Mouse (Mus musculus) embryonic facial prominence, embryonic 15.5 days (tissue): Measurements from ENCODE around the gene Trpm3. TPM values are rescaled to one million over a fixed set of nuclear protein-coding genes. Genes with fewer than 3 reads are reported as not detected.

Experiments used
- ATAC-seq: fragments of 200-750 bp; cut with Nextera tagmentation; 2 replicates; pipeline ENCODE4 v1.8.0; 2017; ENCODE audit warnings: low read depth, moderate TSS enrichment; ENCODE audit not compliant: insufficient number of reproducible peaks, low FRiP score, low TSS enrichment
- H3K27ac ChIP-seq: fragments of 300-500 bp; sonication (generic); replicated peaks from 2 replicates; pipeline ENCODE4 v1.5.1; 2015; ENCODE audit warnings: mild to moderate bottlenecking, inconsistent platforms
- H3K27me3 ChIP-seq: fragments of 300-500 bp; sonication (generic); 2 replicates; pipeline ENCODE4 v1.6.1; 2015; ENCODE audit warnings: inconsistent platforms
- H3K36me3 ChIP-seq: fragments of 300-500 bp; sonication (generic); 2 replicates; pipeline ENCODE4 v1.6.1; 2015; ENCODE audit warnings: mild to moderate bottlenecking, inconsistent platforms
- H3K4me1 ChIP-seq: fragments of 300-500 bp; sonication (generic); 2 replicates; pipeline ENCODE4 v1.6.1; 2015; ENCODE audit warnings: inconsistent platforms
- H3K4me2 ChIP-seq: fragments of 300-500 bp; sonication (generic); replicated peaks from 2 replicates; pipeline ENCODE4 v1.6.1; 2015; ENCODE audit warnings: mild to moderate bottlenecking, inconsistent platforms
- H3K4me3 ChIP-seq: fragments of 300-500 bp; sonication (generic); replicated peaks from 2 replicates; pipeline ENCODE4 v1.5.1; 2015; ENCODE audit warnings: mild to moderate bottlenecking, inconsistent platforms
- H3K9ac ChIP-seq: fragments of 300-500 bp; sonication (generic); 2 replicates; pipeline ENCODE4 v1.6.1; 2015; ENCODE audit warnings: inconsistent platforms
- H3K9me3 ChIP-seq: fragments of 300-500 bp; sonication (generic); replicated peaks from 2 replicates; pipeline ENCODE4 v1.6.1; 2016; ENCODE audit warnings: inconsistent platforms
- WGBS: fragments of 180-500 bp; shearing (Covaris S2); methylation state at CpG from one replicate; pipeline ENCODE4 v1.1.7; 2015; 5-methylcytosine and 5-hydroxymethylcytosine counted together
- polyA plus RNA-seq: library from polyadenylated mRNA; unstranded; fragments of >200 nt; fragmentation: Nextera tagmentation; extraction: Ambion mirVana; gene quantifications from 2 replicates; pipeline ENCODE4 v1.2.1, GENCODE M21; 2015

Gene Trpm3
- polyA plus RNA-seq, 1 experiment from 2014 or later, result 2.6 TPM

- Histone ChIP-seq H3K36me3 (no peaks in the 10 kb centered on the region), H3K4me3 (no peak overlapping the region), H3K27ac (no peak overlapping the region), H3K27me3 (no peaks in the 10 kb centered on the region), H3K9me3 (no peaks in the 10 kb centered on the region), H3K4me2 (no peak overlapping the region), H3K9ac (no peak overlapping the region), H3K4me1 (no peaks in the 10 kb centered on the region)
- WGBS, result 43% methylated on average over 12 of the region's 12 CpGs
- ATAC-seq, result no peak
Measured at GRCm38 (mm10) chr19:22962001-22962708, 823.3 kb downstream of the Trpm3 start.

- H3K27ac ChIP-seq, result no peak overlapping the region
- no peak overlapping the region for H3K4me2 ChIP-seq
- H3K36me3 ChIP-seq, result no peaks in the 10 kb centered on the region
- no peaks in the 10 kb centered on the region for H3K27me3 ChIP-seq
- no peak overlapping the region for H3K9ac ChIP-seq
- no peak for ATAC-seq
- H3K4me3 ChIP-seq, result no peak overlapping the region
- no peaks in the 10 kb centered on the region for H3K9me3 ChIP-seq
- WGBS, result 52% methylated on average over 8 of the region's 8 CpGs
- H3K4me1 ChIP-seq, result no peaks in the 10 kb centered on the region
Measured at GRCm38 (mm10) chr19:22962731-22963130, 823.9 kb downstream of the Trpm3 start.

- H3K27ac ChIP-seq, result no peak overlapping the region
- H3K9me3 ChIP-seq, result no peaks in the 10 kb centered on the region
- no peaks in the 10 kb centered on the region for H3K27me3 ChIP-seq
- no peak overlapping the region for H3K4me3 ChIP-seq
- WGBS, result 56% methylated on average over 6 of the region's 6 CpGs
- H3K4me2 ChIP-seq, result no peak overlapping the region
- H3K4me1 ChIP-seq, result no peaks in the 10 kb centered on the region
- ATAC-seq, result no peak
- no peaks in the 10 kb centered on the region for H3K36me3 ChIP-seq
- H3K9ac ChIP-seq, result no peak overlapping the region
Measured at GRCm38 (mm10) chr19:22963726-22964398, 825.0 kb downstream of the Trpm3 start.

GRCm38 (mm10) chr19:22965470-22965869, 826.6 kb downstream of the Trpm3 start:
- Histone ChIP-seq H3K27me3 (no peaks in the 10 kb centered on the region), H3K36me3 (no peaks in the 10 kb centered on the region), H3K4me3 (no peak overlapping the region), H3K27ac (no peak overlapping the region), H3K9ac (no peak overlapping the region), H3K4me1 (no peaks in the 10 kb centered on the region), H3K4me2 (no peak overlapping the region), H3K9me3 (no peaks in the 10 kb centered on the region)
- WGBS, result 59% methylated on average over 6 of the region's 6 CpGs
- ATAC-seq, result no peak

GRCm38 (mm10) chr19:22973294-22973693, 834.4 kb downstream of the Trpm3 start:
- Histone ChIP-seq H3K27me3 (no peaks in the 10 kb centered on the region), H3K4me1 (no peaks in the 10 kb centered on the region), H3K4me3 (no peak overlapping the region), H3K36me3 (no peaks in the 10 kb centered on the region), H3K9ac (no peak overlapping the region), H3K9me3 (no peaks in the 10 kb centered on the region), H3K4me2 (no peak overlapping the region), H3K27ac (no peak overlapping the region)
- ATAC-seq, result no peak
- WGBS, result 83% methylated on average over 3 of the region's 3 CpGs

- WGBS, result 85% methylated on average over 5 of the region's 5 CpGs
- no peaks in the 10 kb centered on the region for H3K4me1 ChIP-seq
Measured at GRCm38 (mm10) chr19:22973727-22974126, 834.9 kb downstream of the Trpm3 start.

GRCm38 (mm10) chr19:22975801-22976200, 837.0 kb downstream of the Trpm3 start:
- WGBS, result 84% methylated on average over 5 of the region's 5 CpGs
- Histone ChIP-seq H3K27me3 (no peaks in the 10 kb centered on the region), H3K36me3 (no peaks in the 10 kb centered on the region), H3K9me3 (no peaks in the 10 kb centered on the region), H3K4me1 (no peaks in the 10 kb centered on the region), H3K4me3 (no peak overlapping the region), H3K27ac (no peak overlapping the region), H3K4me2 (no peak overlapping the region), H3K9ac (no peak overlapping the region)
- ATAC-seq, result no peak

More at GRCm38 (mm10) chr19:22973727-22974126, 834.9 kb downstream of the Trpm3 start:
- Histone ChIP-seq H3K36me3 (no peaks in the 10 kb centered on the region), H3K4me3 (no peak overlapping the region), H3K27ac (no peak overlapping the region), H3K27me3 (no peaks in the 10 kb centered on the region), H3K9ac (no peak overlapping the region), H3K4me2 (no peak overlapping the region), H3K9me3 (no peaks in the 10 kb centered on the region)
- no peak for ATAC-seq

- no peaks in the 10 kb centered on the region for H3K4me1 ChIP-seq
- H3K4me2 ChIP-seq, result no peak overlapping the region
- ATAC-seq, result no peak
- H3K9me3 ChIP-seq, result no peaks in the 10 kb centered on the region
- H3K27me3 ChIP-seq, result no peaks in the 10 kb centered on the region
- no peak overlapping the region for H3K4me3 ChIP-seq
- no peaks in the 10 kb centered on the region for H3K36me3 ChIP-seq
- H3K9ac ChIP-seq, result no peak overlapping the region
- H3K27ac ChIP-seq, result no peak overlapping the region
- 64% methylated on average over 5 of the region's 5 CpGs for WGBS
Measured at GRCm38 (mm10) chr19:22977508-22977907, 838.7 kb downstream of the Trpm3 start.

- no peak overlapping the region for H3K4me3 ChIP-seq
- no peaks in the 10 kb centered on the region for H3K27me3 ChIP-seq
Measured at GRCm38 (mm10) chr19:22978763-22979162, 839.9 kb downstream of the Trpm3 start.

GRCm38 (mm10) chr19:22979191-22979590, 840.3 kb downstream of the Trpm3 start:
- H3K36me3 ChIP-seq, result no peaks in the 10 kb centered on the region
- no peaks in the 10 kb centered on the region for H3K4me1 ChIP-seq
- no peak overlapping the region for H3K27ac ChIP-seq
- no peak overlapping the region for H3K4me3 ChIP-seq
- no peak overlapping the region for H3K4me2 ChIP-seq
- no peak overlapping the region for H3K9ac ChIP-seq
- H3K27me3 ChIP-seq, result no peaks in the 10 kb centered on the region
- 65% methylated on average over 1 of the region's 1 CpGs for WGBS
- no peak for ATAC-seq
- no peaks in the 10 kb centered on the region for H3K9me3 ChIP-seq

More at GRCm38 (mm10) chr19:22978763-22979162, 839.9 kb downstream of the Trpm3 start:
- Histone ChIP-seq H3K9ac (no peak overlapping the region), H3K36me3 (no peaks in the 10 kb centered on the region), H3K27ac (no peak overlapping the region), H3K4me1 (no peaks in the 10 kb centered on the region), H3K4me2 (no peak overlapping the region), H3K9me3 (no peaks in the 10 kb centered on the region)
- no peak for ATAC-seq
- 91% methylated on average over 7 of the region's 7 CpGs for WGBS

- H3K4me1 ChIP-seq, result no peaks in the 10 kb centered on the region
- no peaks in the 10 kb centered on the region for H3K36me3 ChIP-seq
- H3K9me3 ChIP-seq, result no peaks in the 10 kb centered on the region
- H3K27me3 ChIP-seq, result no peaks in the 10 kb centered on the region
- no peak overlapping the region for H3K4me2 ChIP-seq
- H3K9ac ChIP-seq, result no peak overlapping the region
- H3K4me3 ChIP-seq, result no peak overlapping the region
- WGBS, result 94% methylated on average over 12 of the region's 12 CpGs
- no peak overlapping the region for H3K27ac ChIP-seq
- ATAC-seq, result no peak
Measured at GRCm38 (mm10) chr19:22987914-22988313, 849.1 kb downstream of the Trpm3 start.

- WGBS, result 47% methylated on average over 4 of the region's 4 CpGs
- Histone ChIP-seq H3K4me1 (no peaks in the 10 kb centered on the region), H3K36me3 (no peaks in the 10 kb centered on the region), H3K27ac (no peak overlapping the region), H3K4me3 (no peak overlapping the region), H3K9me3 (no peaks in the 10 kb centered on the region), H3K27me3 (no peaks in the 10 kb centered on the region), H3K9ac (no peak overlapping the region), H3K4me2 (no peak overlapping the region)
- no peak for ATAC-seq
Measured at GRCm38 (mm10) chr19:22993946-22994345, 855.1 kb downstream of the Trpm3 start.
